Mouse (Mus musculus) kidney, adult 8-10 months (tissue): ENCODE results near the gene Rimkla.

ENCODE experiments used
- DNase-seq, 2 experiments: peaks; one replicate each; pipeline ENCODE4 v3.0.0; 2022

Rimkla gene

DNA sequence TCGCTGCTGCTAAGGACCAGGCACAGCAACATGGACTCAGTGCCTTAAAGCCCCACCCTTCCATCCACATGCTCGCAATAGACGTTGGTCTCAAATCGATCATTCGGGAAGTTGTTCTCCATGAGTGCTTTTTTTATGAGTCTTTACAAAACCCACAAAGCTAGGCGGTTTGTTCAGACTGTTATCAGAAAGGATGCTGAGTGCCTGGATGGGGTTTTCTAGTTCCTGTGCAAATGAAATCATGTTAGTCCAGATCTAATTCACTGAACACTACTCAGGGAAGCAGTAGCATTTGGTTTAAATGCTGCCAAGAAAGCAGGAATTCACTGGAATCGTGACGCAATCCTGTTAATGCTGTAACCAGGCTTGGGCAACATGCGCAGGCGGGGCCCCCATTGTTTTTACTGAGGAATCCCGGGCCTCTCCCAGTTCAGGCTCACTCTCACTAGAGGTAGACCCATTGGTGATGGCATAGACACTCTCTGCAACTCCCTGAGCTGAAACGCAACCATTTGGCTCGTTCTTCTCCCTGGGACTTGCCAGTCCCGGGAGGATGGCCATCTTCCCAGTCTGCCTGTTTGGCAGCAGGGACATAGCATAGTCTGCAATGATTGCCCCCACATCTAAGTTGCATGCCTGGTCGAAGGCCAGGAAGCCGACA, 24.6 kb downstream of the Rimkla start:
- DNase-seq: peak in 1 of 2 experiments; percentile 16

- no peak for DNase-seq
Measured at GRCm38 (mm10) chr4:119465841-119466240, 26.6 kb downstream of the Rimkla start.

DNA sequence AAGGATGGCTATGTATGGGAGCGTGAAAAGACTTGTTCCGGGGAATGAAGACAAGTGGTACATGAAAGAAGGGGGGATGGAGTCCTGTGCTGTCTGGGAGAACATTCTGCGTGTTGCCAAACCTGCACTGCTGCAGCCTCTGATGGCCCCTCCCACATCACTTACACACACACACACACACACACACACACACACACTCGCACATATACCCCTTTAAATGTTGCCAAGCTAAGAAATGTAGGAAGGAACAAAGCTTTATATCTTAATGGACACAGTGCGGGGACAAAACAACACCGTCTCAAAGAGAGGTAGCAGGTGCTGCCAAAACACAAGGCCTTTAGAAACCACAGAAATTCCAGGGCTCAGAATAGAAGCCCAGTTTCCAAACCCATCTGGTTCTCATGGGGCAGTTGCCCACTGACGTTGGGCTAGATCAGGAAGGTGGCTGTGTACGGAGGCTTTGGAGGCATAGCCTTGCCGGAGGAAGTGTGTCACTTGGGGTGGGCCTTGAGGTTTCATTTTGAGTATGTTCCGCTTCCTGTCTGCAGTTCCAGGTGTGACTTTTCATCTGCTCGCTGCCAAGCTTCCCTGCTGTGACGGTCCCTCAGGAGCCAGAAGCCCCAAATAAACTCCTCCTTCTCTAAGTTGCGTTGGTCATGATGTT, 28.5 kb downstream of the Rimkla start:
- no peak for DNase-seq

DNA sequence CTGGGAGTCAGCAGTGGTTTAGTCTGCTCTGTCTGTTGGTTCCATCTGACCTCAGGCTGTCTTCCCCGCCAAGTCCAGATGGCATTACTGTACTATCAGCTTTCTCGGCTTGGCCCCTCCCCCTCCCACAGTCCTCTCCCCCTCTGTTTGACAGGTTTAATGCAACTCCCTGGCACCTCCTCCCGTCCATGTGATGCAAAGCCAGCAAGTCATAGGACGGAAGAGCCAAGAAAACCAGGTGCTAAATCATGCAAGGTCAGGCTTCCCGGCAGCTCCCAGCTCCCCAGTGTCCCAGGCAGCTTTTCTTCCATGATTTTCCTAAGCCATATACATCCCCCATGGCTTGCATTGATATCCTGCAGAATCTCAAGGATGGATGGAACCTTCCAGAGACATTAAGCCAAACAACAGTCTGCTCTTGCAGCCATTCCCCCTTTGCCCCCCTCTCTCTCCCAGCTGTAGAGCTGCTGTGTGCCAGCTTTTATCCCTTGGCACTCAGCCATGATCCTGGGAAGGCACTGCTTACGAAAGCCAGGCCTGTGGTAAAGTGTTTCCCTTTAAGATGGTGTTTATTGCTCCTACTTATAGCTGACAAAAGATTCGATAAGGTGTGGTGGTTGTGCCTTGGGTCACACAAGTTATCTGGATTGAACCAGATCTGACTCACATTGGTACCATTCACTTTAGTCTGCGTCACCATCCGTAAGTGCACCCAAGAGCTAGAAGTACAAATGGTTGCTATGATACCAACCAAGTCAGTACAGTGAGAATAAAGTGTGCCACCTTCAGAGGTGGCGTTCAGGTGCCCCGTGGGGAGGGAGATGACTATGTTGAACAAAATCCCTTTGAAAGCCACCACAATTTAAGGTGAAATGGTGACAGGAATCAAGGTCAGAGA, 29.3 kb downstream of the Rimkla start:
- DNase-seq: peak; percentile 46 to 53

GRCm38 (mm10) chr4:119462457-119462856, 30.0 kb downstream of the Rimkla start:
- no peak for DNase-seq

DNA sequence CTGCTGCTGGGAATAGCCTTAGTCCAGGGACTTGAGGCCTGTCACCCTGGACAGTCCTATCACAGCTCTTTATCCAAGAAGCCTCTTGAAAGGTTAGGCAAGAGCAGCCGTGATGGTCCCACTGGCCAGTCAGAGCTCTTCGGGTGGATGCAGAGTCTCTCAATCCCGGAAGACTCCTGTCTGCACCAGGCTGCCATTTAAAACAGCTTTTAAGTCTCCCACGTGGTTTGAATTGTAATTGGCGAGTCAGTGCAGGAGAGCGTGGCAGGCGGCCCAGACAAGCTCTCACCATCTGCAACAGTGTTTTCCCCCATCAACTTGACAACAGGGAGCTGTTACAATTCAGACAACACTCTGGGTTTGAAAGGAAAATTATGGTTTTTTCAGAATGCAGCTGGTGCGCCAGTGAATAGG, 31.7 kb downstream of the Rimkla start:
- DNase-seq: no peak

- peak in 1 of 2 experiments; percentile 54 for DNase-seq
Measured at GRCm38 (mm10) chr4:119460296-119460695, 32.1 kb downstream of the Rimkla start.

GRCm38 (mm10) chr4:119453533-119453932, 38.9 kb downstream of the Rimkla start:
- DNase-seq: no peak

- DNase-seq: no peak
Measured at GRCm38 (mm10) chr4:119453128-119453527, 39.3 kb downstream of the Rimkla start.

- no peak for DNase-seq
Measured at GRCm38 (mm10) chr4:119450436-119450835, 42.0 kb downstream of the Rimkla start.

DNA sequence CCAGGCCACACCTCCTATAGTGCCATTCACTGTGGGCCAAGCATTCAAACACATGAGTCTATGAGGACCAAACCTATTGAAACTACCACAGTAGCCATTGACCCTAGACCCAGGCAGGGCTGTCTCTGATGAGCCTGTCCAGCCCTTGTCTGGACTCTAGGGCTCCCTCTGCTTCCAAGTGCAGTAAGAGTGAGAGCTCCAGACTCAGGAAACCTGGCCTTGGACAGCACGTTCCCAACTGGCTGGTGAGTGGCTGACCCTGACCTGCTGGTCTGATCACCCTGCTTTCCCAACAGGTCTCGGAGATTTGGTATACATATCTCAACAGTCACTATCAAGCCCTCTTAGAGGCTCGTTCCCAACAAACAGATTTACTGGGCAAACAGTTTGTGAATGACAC, 44.6 kb downstream of the Rimkla start:
- no peak for DNase-seq

- DNase-seq: peak; percentile 41 to 46
Measured at GRCm38 (mm10) chr4:119447261-119447660, 45.2 kb downstream of the Rimkla start.

DNA sequence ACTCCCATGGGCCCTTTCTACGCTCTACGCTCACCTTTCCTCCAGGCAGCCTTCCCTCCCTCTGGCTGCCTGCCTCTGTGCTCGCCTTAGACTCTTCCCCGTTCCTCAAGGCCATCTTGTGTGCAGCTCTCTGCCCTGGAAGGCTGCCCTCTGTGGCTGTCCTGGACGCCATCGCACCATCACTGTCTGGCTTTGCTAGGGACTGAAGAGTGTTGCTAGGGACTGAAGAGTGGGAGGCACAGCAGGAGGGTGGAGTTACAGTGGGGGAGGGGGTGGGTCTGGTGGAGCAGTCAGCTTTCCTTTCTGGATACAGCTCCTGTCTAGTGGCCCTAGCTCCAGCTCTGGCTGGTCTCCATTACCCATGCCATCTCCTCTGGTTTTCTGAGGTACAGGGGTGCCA, 49.9 kb downstream of the Rimkla start:
- no peak for DNase-seq

GRCm38 (mm10) chr4:119441836-119442235, 50.6 kb downstream of the Rimkla start:
- no peak for DNase-seq

DNA sequence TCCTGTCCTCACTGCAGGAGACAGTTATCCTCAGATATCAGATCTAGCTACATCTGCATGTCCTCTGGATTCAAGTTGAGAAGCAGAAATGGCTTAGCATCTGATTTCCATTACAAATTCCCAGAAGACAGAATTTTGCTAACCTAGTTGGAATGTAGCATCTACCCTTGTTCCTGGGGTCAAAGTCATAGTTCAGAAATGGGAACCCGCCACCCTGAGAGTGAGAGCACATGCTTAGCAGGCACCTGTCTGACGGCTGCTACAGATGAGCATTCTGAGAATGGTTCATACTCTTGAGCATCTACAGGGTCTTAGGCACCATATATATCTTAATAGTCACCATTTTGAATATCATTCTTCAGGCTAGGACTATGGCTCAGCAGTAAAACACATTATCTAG, 54.5 kb downstream of the Rimkla start:
- DNase-seq: peak; percentile 62 to 66

DNA sequence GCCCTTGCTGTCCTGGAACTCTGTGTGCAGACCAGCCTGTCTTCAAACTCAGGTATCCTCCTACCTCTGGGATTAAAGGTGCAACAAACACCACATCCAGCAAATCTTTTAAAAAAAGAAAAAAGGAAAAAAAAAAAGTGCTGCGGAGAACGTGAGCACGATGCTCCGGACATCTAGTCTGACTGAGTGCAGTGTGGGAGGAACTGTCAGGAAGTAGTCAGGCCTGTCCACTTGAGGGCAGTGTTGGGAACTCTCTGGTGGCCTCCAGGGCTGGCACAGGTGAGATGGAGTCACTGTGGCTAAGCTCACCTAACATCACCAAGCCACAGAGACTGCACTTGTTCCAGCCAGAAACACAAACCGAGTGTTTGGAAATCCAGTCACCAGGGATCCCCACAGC, 61.8 kb downstream of the Rimkla start:
- peak; percentile 52 to 73 for DNase-seq

- peak; percentile 46 to 56 for DNase-seq
Measured at GRCm38 (mm10) chr4:119427680-119428079, 64.7 kb downstream of the Rimkla start.

GRCm38 (mm10) chr4:119425601-119426000, 66.8 kb downstream of the Rimkla start:
- no peak for DNase-seq

DNA sequence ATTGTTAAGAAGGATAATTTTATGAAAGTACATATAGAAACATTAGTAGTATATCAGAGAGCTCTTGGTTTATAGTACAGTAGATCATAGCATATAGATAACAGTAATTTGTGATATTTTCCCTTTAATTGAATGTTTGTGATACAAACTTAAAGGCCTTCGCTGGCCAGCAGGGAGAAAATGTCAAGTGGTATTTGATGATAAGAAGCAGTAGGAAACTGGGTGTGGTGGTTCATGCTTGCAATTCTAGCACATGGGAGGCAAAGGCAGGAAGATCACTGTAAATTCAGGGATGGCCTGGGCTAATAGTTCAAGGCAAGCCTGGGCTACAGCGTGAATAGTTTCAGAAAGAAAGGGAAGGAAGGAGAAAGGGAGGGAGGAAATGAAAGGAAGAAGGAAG, 67.4 kb downstream of the Rimkla start:
- no peak for DNase-seq

GRCm38 (mm10) chr4:119422294-119422964, 70.0 kb downstream of the Rimkla start, which contains the start of the genes Ppcs and Zmynd12:
TSS of gene Ppcs (minus strand) at chr4:119422420.
TSS of gene Zmynd12 (plus strand) at chr4:119422814.
- DNase-seq: peak; percentile 94 to 95

DNA sequence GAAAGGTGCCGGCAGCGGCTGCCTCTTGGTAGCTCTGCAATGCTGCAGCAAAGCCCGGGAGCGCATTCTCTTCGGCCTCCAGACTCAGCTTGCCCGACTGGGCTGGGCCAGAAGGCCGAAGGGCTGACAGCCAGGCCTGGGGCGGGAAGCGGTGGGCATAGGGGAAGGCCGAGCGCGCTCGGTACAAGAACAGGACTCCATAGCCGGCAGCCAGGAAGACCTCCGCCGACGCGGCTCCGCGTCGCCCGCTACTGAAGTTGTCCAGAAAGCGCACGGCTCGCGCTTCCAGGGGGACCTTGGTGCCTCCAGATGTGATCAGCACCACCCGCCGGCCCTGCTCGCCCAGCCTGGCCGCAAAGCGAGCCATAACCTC, 70.5 kb downstream of the Rimkla start:
- peak in 1 of 2 experiments; percentile 26 for DNase-seq

DNA sequence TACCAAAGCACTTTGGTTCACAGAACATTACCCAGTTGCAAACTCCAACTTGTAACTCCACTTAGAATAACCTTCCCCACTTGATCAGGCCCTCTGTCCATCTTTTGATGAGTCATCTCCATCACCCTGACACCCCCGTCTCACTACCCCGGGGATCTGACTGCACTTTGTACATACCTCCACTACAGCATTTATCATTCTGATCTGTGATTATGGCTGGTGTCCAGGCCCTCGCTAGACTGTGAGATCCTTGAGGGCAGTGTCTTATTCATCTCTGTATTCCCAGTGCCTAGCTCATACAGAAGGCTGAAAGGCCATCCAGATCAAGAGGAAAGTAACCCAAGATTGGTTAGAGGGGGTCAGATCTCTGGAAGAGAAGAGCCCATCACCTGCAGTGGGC, 71.2 kb downstream of the Rimkla start:
- DNase-seq: peak in 1 of 2 experiments; percentile 29

DNA sequence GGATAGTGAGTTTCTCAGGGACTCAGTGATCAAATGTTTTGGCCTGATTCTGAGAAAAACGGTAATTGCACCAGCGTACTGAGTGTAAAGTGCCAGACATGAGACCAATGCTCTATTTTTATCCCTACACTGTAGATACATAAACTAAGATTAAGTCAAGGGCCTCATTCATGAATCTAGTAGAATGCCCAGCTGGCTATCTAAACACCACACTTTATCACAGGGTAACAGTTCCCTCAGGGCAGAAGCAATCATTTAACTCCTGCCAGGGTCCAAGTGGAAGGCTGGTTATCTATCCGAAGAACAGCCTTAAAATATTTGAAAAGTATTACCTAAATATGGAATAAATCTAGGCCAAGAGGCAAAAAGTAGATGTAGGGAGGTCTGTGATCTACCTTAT, 74.5 kb downstream of the Rimkla start:
- DNase-seq: no peak
